Mouse (Mus musculus): Measurements from ENCODE around the gene Golga5.

DNA sequence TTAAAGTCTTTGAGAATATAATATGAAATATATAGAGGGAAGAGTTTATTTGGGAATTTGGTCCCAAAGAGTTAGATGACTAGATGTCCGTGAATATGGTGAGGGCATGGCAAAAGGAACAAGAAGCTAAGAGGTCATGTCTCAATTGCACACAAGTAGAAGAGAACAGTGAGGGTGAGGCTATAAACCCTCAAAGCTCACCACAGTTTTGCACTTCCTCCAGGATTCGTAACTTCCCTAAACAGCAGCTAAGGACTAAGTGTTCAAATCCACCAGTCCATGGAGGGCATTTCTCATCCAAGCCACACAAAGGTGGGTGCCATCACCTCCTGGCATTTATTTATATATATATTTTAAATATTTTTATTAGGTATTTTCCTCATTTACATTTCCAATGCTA, 32.1 kb downstream of the Golga5 start:
- no peak for TF ChIP-seq MAX (IDR thresholded peaks at IDR 0.05; ENCODE audit: low read length)
- no peak for TF ChIP-seq MYC (IDR thresholded peaks at IDR 0.05; ENCODE audit: low read depth, low read length)
- TF ChIP-seq CTCF (IDR thresholded peaks at IDR 0.05 in 2 of 3, conservative IDR thresholded peaks at IDR 0.05 in 1 of 3; ENCODE audit: control insufficient read depth in 1 of 3, insufficient read depth in 1 of 3, low read depth in 2 of 3, low read length in 3 of 3, poor library complexity in 1 of 3, severe bottlenecking in 1 of 3) = no peak
- no peak for TF ChIP-seq MAZ (IDR thresholded peaks at IDR 0.05; ENCODE audit: low read depth, low read length)
- TF ChIP-seq E2F4 (IDR thresholded peaks at IDR 0.05; ENCODE audit: borderline replicate concordance, low read depth, low read length) = no peak
